Mouse (Mus musculus): ENCODE measurements around the gene Ankrd6. TPM values are rescaled to one million over a fixed set of nuclear protein-coding genes. Genes with fewer than 3 reads are reported as not detected.

Gene Ankrd6
- polyA plus RNA-seq, 1 experiment, result 0.63 TPM

DNA sequence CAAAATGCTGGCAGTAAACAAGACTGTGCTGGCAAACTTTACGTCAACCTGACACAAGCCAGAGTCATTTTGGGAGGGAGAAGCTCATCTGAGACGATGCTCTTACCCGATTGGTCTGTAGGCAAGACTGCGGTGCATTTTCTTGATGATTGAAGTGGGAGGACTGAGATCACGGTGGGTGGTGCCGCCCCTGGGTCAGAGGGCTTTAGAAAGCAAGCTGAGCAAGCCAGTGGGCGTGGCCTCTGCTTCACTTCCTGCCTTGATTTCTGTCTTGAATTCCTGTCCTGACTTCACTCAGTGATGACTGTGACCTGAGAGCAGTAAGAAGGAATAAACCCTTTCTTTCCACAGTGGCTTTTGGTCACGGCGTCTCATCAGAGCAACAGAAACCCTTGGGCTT lies 18.6 kb downstream of the Ankrd6 start:
- Histone ChIP-seq H3ac (ENCODE audit: control insufficient read depth, insufficient read length, low read depth) (no peak overlapping the region), H3K79me2 (ENCODE audit: control insufficient read depth, insufficient read depth) (no peaks in the 10 kb centered on the region), H3K36me3 (ENCODE audit: control insufficient read depth, insufficient read depth) (no peaks in the 10 kb centered on the region), H3K4me3 (ENCODE audit: insufficient read depth, poor library complexity, severe bottlenecking) (no peak overlapping the region), H3K27me3 (ENCODE audit: control insufficient read depth, insufficient read depth, insufficient read length) (no peaks in the 10 kb centered on the region), H3K79me3 (ENCODE audit: low read depth) (no peaks in the 10 kb centered on the region)
- no peak for TF ChIP-seq CEBPB (IDR thresholded peaks at IDR 0.05; ENCODE audit: low read depth)
- no peak for TF ChIP-seq MYOG (IDR thresholded peaks at IDR 0.05; ENCODE audit: control insufficient read depth, extremely low read depth, insufficient read length)
- no peak for TF ChIP-seq MAX (IDR thresholded peaks at IDR 0.05)
- no peak for TF ChIP-seq CTCF (IDR thresholded peaks at IDR 0.05; ENCODE audit: control insufficient read depth, insufficient read depth, insufficient read length)
- TF ChIP-seq USF1 (IDR thresholded peaks at IDR 0.05; ENCODE audit: low read depth), result no peak
- TF ChIP-seq FOSL1 (IDR thresholded peaks at IDR 0.05; ENCODE audit: insufficient read depth, low read length, poor library complexity, severe bottlenecking), result no peak

- Histone ChIP-seq H3K27me3 (ENCODE audit: control insufficient read depth, insufficient read depth, insufficient read length) (no peaks in the 10 kb centered on the region), H3K4me3 (ENCODE audit: insufficient read depth, poor library complexity, severe bottlenecking) (no peak overlapping the region), H3K79me2 (ENCODE audit: control insufficient read depth, insufficient read depth) (no peaks in the 10 kb centered on the region), H3K79me3 (ENCODE audit: low read depth) (no peaks in the 10 kb centered on the region), H3ac (ENCODE audit: control insufficient read depth, insufficient read length, low read depth) (no peak overlapping the region), H3K36me3 (ENCODE audit: control insufficient read depth, insufficient read depth) (no peaks in the 10 kb centered on the region)
- TF ChIP-seq MYOD1 (IDR thresholded peaks at IDR 0.05; ENCODE audit: control insufficient read depth, insufficient read length, low read depth) (no peak), CEBPB (IDR thresholded peaks at IDR 0.05; ENCODE audit: low read depth) (no peak), USF1 (IDR thresholded peaks at IDR 0.05; ENCODE audit: low read depth) (no peak), FOSL1 (IDR thresholded peaks at IDR 0.05; ENCODE audit: insufficient read depth, low read length, poor library complexity, severe bottlenecking) (no peak), MYOG (IDR thresholded peaks at IDR 0.05; ENCODE audit: control insufficient read depth, extremely low read depth, insufficient read length) (no peak), MAX (IDR thresholded peaks at IDR 0.05) (no peak), CTCF (IDR thresholded peaks at IDR 0.05; ENCODE audit: control insufficient read depth, insufficient read depth, insufficient read length) (no peak)
Observed at GRCm38 (mm10) chr4:32929750-32930149, 20.9 kb downstream of the Ankrd6 start.

DNA sequence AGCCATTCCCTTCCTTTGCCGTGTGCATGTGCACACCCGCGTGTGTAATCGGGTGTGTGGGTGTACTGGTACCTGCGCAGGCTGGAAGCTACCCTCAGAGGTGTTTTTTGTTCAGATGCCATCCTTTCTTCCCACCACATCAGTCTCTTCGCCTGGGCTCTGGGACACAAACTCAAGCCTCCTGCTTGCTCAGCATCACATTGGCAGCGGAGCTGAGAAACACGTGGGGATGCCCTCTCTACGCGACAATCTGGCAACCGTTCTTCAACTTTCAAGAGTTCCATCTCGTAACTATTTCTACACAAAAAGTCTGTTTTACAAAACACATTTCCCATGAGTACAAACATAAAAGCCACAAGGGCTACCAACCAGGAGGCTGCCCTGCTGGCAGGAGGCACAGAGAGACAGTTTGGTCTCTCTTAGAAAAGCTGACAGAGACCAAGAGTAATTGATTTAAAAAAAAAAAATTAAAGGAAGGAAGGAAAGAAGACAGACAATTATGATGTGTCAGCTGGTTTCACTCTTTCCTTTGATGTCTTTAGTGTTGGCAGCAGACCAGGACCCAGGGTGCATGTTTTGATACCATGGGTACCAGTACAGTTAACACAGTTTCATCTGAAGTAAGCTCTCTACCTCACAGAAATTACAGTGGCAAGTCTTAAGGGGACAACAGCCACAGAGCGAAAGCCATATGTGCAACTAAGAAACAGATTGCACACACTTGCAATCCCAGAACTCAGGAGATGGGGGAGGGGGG lies 21.8 kb downstream of the Ankrd6 start:
- Histone ChIP-seq H3K79me2 (ENCODE audit: control insufficient read depth, insufficient read depth) (no peaks in the 10 kb centered on the region), H3K79me3 (ENCODE audit: low read depth) (no peaks in the 10 kb centered on the region), H3ac (ENCODE audit: control insufficient read depth, insufficient read length, low read depth) (no peak overlapping the region), H3K27me3 (ENCODE audit: control insufficient read depth, insufficient read depth, insufficient read length) (no peaks in the 10 kb centered on the region), H3K36me3 (ENCODE audit: control insufficient read depth, insufficient read depth) (no peaks in the 10 kb centered on the region), H3K4me3 (ENCODE audit: insufficient read depth, poor library complexity, severe bottlenecking) (no peak overlapping the region)
- no peak for TF ChIP-seq USF1 (IDR thresholded peaks at IDR 0.05; ENCODE audit: low read depth)
- TF ChIP-seq MAX (IDR thresholded peaks at IDR 0.05), result no peak
- TF ChIP-seq CTCF (IDR thresholded peaks at IDR 0.05; ENCODE audit: control insufficient read depth, insufficient read depth, insufficient read length), result no peak
- no peak for TF ChIP-seq FOSL1 (IDR thresholded peaks at IDR 0.05; ENCODE audit: insufficient read depth, low read length, poor library complexity, severe bottlenecking)
- no peak for TF ChIP-seq CEBPB (IDR thresholded peaks at IDR 0.05; ENCODE audit: low read depth)
- no peak for TF ChIP-seq MYOD1 (IDR thresholded peaks at IDR 0.05; ENCODE audit: control insufficient read depth, insufficient read length, low read depth)
- no peak for TF ChIP-seq MYOG (IDR thresholded peaks at IDR 0.05; ENCODE audit: control insufficient read depth, extremely low read depth, insufficient read length)

- no peaks in the 10 kb centered on the region for H3K36me3 ChIP-seq (ENCODE audit: control insufficient read depth, insufficient read depth)
- no peak overlapping the region for H3K4me3 ChIP-seq (ENCODE audit: insufficient read depth, poor library complexity, severe bottlenecking)
- H3ac ChIP-seq (ENCODE audit: control insufficient read depth, insufficient read length, low read depth), result no peak overlapping the region
- TF ChIP-seq MYOG (IDR thresholded peaks at IDR 0.05; ENCODE audit: control insufficient read depth, extremely low read depth, insufficient read length), result no peak
- no peak for TF ChIP-seq USF1 (IDR thresholded peaks at IDR 0.05; ENCODE audit: low read depth)
- H3K79me3 ChIP-seq (ENCODE audit: low read depth), result no peaks in the 10 kb centered on the region
- no peaks in the 10 kb centered on the region for H3K79me2 ChIP-seq (ENCODE audit: control insufficient read depth, insufficient read depth)
- H3K27me3 ChIP-seq (ENCODE audit: control insufficient read depth, insufficient read depth, insufficient read length), result no peaks in the 10 kb centered on the region
Observed at GRCm38 (mm10) chr4:32923891-32924294, 26.7 kb downstream of the Ankrd6 start.

DNA sequence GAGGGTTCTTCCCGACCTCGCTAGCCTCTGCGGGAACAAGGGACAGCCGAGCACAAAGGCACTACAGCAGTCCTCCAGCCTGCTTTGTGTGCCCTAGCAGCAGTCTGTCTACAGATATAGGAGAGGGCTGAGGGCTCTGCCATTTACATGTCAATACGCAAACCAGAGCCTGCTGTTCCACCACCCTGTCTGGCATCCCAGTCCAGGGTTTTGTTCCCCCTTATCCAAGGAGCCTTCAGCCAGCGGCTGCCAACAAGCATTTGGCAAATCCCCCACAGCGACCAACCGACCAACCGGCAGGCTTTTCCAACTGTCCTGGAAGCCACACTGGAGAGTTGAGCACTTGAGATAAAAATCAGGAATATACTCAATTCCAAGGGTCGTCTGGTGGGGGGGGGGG lies 27.2 kb downstream of the Ankrd6 start:
- no peak overlapping the region for H3ac ChIP-seq (ENCODE audit: control insufficient read depth, insufficient read length, low read depth)
- no peak overlapping the region for H3K4me3 ChIP-seq (ENCODE audit: insufficient read depth, poor library complexity, severe bottlenecking)
- H3K27me3 ChIP-seq (ENCODE audit: control insufficient read depth, insufficient read depth, insufficient read length), result no peaks in the 10 kb centered on the region
- H3K79me3 ChIP-seq (ENCODE audit: low read depth), result no peaks in the 10 kb centered on the region
- H3K36me3 ChIP-seq (ENCODE audit: control insufficient read depth, insufficient read depth), result no peaks in the 10 kb centered on the region
- no peaks in the 10 kb centered on the region for H3K79me2 ChIP-seq (ENCODE audit: control insufficient read depth, insufficient read depth)
- TF ChIP-seq FOSL1 (IDR thresholded peaks at IDR 0.05; ENCODE audit: insufficient read depth, low read length, poor library complexity, severe bottlenecking), result no peak
- no peak for TF ChIP-seq CTCF (IDR thresholded peaks at IDR 0.05; ENCODE audit: control insufficient read depth, insufficient read depth, insufficient read length)
- no peak for TF ChIP-seq MYOD1 (IDR thresholded peaks at IDR 0.05; ENCODE audit: control insufficient read depth, insufficient read length, low read depth)
- TF ChIP-seq MAX (IDR thresholded peaks at IDR 0.05), result no peak
- no peak for TF ChIP-seq CEBPB (IDR thresholded peaks at IDR 0.05; ENCODE audit: low read depth)
- no peak for TF ChIP-seq MYOG (IDR thresholded peaks at IDR 0.05; ENCODE audit: control insufficient read depth, extremely low read depth, insufficient read length)
- no peak for TF ChIP-seq USF1 (IDR thresholded peaks at IDR 0.05; ENCODE audit: low read depth)

DNA sequence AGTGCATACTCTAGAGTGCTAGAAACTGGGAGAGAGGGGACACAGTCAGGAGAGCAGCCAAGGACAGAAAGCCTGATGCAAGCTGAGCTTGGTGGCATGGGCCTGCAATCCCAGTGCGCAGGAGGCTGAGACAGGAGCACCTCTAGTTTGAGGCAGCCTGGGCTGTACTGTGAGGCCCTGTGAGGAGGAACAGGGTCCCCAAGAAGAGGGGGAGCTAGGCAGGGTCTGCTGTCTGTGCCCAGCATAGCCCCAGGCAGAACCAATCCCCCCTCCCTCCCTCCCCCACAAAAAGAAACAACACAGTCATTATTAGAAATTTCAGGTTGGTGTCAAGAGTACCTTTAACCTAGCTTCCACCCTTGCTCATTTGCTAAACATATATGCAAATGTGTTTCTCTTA lies 27.8 kb downstream of the Ankrd6 start:
- Histone ChIP-seq H3K4me3 (ENCODE audit: insufficient read depth, poor library complexity, severe bottlenecking) (no peak overlapping the region), H3K79me3 (ENCODE audit: low read depth) (no peaks in the 10 kb centered on the region)
- TF ChIP-seq CTCF (IDR thresholded peaks at IDR 0.05; ENCODE audit: control insufficient read depth, insufficient read depth, insufficient read length) (no peak), MAX (IDR thresholded peaks at IDR 0.05) (no peak), FOSL1 (IDR thresholded peaks at IDR 0.05; ENCODE audit: insufficient read depth, low read length, poor library complexity, severe bottlenecking) (no peak), CEBPB (IDR thresholded peaks at IDR 0.05; ENCODE audit: low read depth) (no peak), MYOD1 (IDR thresholded peaks at IDR 0.05; ENCODE audit: control insufficient read depth, insufficient read length, low read depth) (no peak), MYOG (IDR thresholded peaks at IDR 0.05; ENCODE audit: control insufficient read depth, extremely low read depth, insufficient read length) (no peak), USF1 (IDR thresholded peaks at IDR 0.05; ENCODE audit: low read depth) (no peak)

More for the DNA sequence above, 27.8 kb downstream of the Ankrd6 start:
- Histone ChIP-seq H3K27me3 (ENCODE audit: control insufficient read depth, insufficient read depth, insufficient read length) (no peaks in the 10 kb centered on the region), H3ac (ENCODE audit: control insufficient read depth, insufficient read length, low read depth) (no peak overlapping the region), H3K79me2 (ENCODE audit: control insufficient read depth, insufficient read depth) (no peaks in the 10 kb centered on the region), H3K36me3 (ENCODE audit: control insufficient read depth, insufficient read depth) (no peaks in the 10 kb centered on the region)
